Mouse (Mus musculus) liver, embryonic 13.5 days (tissue): ENCODE data around the gene Foxa2. TPM values are rescaled to one million over a fixed set of nuclear protein-coding genes. Genes with fewer than 3 reads are reported as not detected.

Experiments used
- ATAC-seq: fragments of 200-750 bp; cut with Nextera tagmentation; 2 replicates; pipeline ENCODE4 v1.8.0; 2017; ENCODE audit warnings: low read depth, mild to moderate bottlenecking, moderate number of reproducible peaks, moderate library complexity
- DNase-seq: peaks from one replicate; pipeline ENCODE4 v3.0.0; 2022
- H3K27ac ChIP-seq: fragments of 300-500 bp; sonication (generic); 2 replicates; pipeline ENCODE4 v1.5.1; 2015; ENCODE audit warnings: moderate library complexity, mild to moderate bottlenecking, inconsistent platforms
- H3K27me3 ChIP-seq: fragments of 300-500 bp; sonication (generic); 2 replicates; pipeline ENCODE4 v1.6.1; 2015; ENCODE audit warnings: mild to moderate bottlenecking, inconsistent platforms
- H3K36me3 ChIP-seq: fragments of 300-500 bp; sonication (generic); 2 replicates; pipeline ENCODE4 v1.6.1; 2015; ENCODE audit warnings: mild to moderate bottlenecking, inconsistent platforms
- H3K4me1 ChIP-seq: fragments of 300-500 bp; sonication (generic); replicated peaks from 2 replicates; pipeline ENCODE4 v1.6.1; 2015; ENCODE audit warnings: inconsistent platforms
- H3K4me2 ChIP-seq: fragments of 300-500 bp; sonication (generic); 2 replicates; pipeline ENCODE4 v1.6.1; 2015; ENCODE audit warnings: inconsistent platforms, mild to moderate bottlenecking, moderate library complexity
- H3K4me3 ChIP-seq: fragments of 300-500 bp; sonication (generic); replicated peaks from 2 replicates; pipeline ENCODE4 v1.5.1; 2015; ENCODE audit warnings: mild to moderate bottlenecking, inconsistent platforms
- H3K9ac ChIP-seq: fragments of 300-500 bp; sonication (generic); 2 replicates; pipeline ENCODE4 v1.6.1; 2015; ENCODE audit warnings: mild to moderate bottlenecking, inconsistent platforms
- H3K9me3 ChIP-seq: fragments of 300-500 bp; sonication (generic); replicated peaks from 2 replicates; pipeline ENCODE4 v1.6.1; 2016; ENCODE audit warnings: inconsistent platforms
- WGBS: fragments of 180-500 bp; shearing (Covaris S2); methylation state at CpG from one replicate; pipeline ENCODE4 v1.1.7; 2015; ENCODE audit not compliant: insufficient replicate concordance; 5-methylcytosine and 5-hydroxymethylcytosine counted together
- polyA plus RNA-seq: library from polyadenylated mRNA; unstranded; fragments of >200 nt; fragmentation: Nextera tagmentation; extraction: Ambion mirVana; gene quantifications from 2 replicates; pipeline ENCODE4 v1.2.1, GENCODE M21; 2015

The Foxa2 gene
- 3.6 and 3.8 TPM in 2 replicates for polyA plus RNA-seq

DNA sequence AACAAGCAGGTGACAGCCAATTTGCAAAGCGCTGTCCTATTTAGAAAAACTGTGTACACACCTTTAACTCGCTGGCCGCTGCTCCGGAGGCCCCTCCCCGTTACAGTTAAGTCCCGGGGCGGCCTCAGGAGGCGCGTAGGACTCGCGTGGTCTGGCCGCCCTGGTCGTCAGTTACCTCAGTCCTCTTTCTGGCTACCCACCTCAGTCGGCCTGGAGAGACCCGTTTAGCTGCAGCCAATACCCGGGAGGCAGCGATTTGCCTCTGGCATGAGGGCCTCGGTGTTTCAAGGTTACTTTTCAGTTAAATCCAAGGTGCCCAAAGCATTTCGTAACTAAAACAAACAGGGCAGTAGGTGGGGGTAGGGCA lies at the start of gene Foxa2:
TSS of gene Foxa2 (minus strand) at position 171 of the 367 bp plus-strand sequence.
- ATAC-seq (no peak), DNase-seq (no peak)
- H3K9me3 ChIP-seq: no peaks in the 10 kb centered on the region
- peak within 1 kb of the TSS; percentile 57 for H3K4me2 ChIP-seq
- peak within 1 kb of the TSS; percentile 57; the same call in 1 of the 2 replicates for H3K9ac ChIP-seq
- H3K27me3 ChIP-seq: peaks cover 89% of the 10 kb centered on the region
- H3K27ac ChIP-seq: peak within 1 kb of the TSS; percentile 73
- H3K4me1 ChIP-seq: no peaks in the 10 kb centered on the region; the same call in 1 of the 2 replicates
- WGBS: 2% methylated on average over 19 of the region's 19 CpGs
- H3K36me3 ChIP-seq: no peaks in the 10 kb centered on the region
- H3K4me3 ChIP-seq: peak within 1 kb of the TSS; percentile 51

GRCm38 (mm10) chr2:148092089-148092488 lies 45.3 kb upstream of the Foxa2 start:
- DNase-seq: no peak
- no peak overlapping the region for H3K4me2 ChIP-seq
- ATAC-seq: no peak
- no peaks in the 10 kb centered on the region for H3K36me3 ChIP-seq
- 57% methylated on average over 2 of the region's 2 CpGs for WGBS
- H3K9me3 ChIP-seq: no peaks in the 10 kb centered on the region
- no peaks in the 10 kb centered on the region for H3K27me3 ChIP-seq
- no peak overlapping the region for H3K27ac ChIP-seq
- H3K9ac ChIP-seq: no peak overlapping the region
- H3K4me1 ChIP-seq: no peaks in the 10 kb centered on the region
- no peak overlapping the region for H3K4me3 ChIP-seq

- Histone ChIP-seq H3K27me3 (no peaks in the 10 kb centered on the region), H3K4me3 (no peak overlapping the region), H3K36me3 (no peaks in the 10 kb centered on the region), H3K9ac (no peak overlapping the region), H3K9me3 (no peaks in the 10 kb centered on the region), H3K4me2 (no peak overlapping the region), H3K4me1 (no peaks in the 10 kb centered on the region), H3K27ac (no peak overlapping the region)
- no peak for ATAC-seq
- no peak for DNase-seq
- WGBS: 57% methylated on average over 6 of the region's 6 CpGs
Measured at GRCm38 (mm10) chr2:148091657-148092056, 44.9 kb upstream of the Foxa2 start.

DNA sequence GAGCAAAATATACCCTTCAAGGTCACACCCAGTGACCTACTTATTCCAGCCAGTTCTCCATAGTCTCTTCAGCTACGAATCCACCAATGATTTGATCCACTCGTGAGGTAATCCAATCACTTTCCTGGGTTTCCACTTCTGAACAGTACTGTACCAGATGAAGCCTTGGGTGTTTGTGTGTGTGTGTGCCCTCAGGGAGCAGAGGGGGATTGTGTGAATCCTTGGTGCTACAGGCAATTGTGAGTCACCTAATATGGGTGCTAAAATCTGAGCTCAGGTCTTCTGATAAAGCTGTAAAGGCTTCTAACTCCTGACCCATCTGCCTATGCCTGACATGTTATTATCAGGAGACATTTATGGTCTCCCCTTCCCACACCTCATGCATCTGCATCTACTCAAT lies 43.3 kb upstream of the Foxa2 start:
- Histone ChIP-seq H3K27ac (no peak overlapping the region), H3K9ac (no peak overlapping the region), H3K4me1 (no peaks in the 10 kb centered on the region), H3K4me2 (no peak overlapping the region), H3K36me3 (no peaks in the 10 kb centered on the region), H3K9me3 (no peaks in the 10 kb centered on the region), H3K4me3 (no peak overlapping the region), H3K27me3 (no peaks in the 10 kb centered on the region)
- 44% methylated on average over 2 of the region's 2 CpGs for WGBS
- DNase-seq (no peak), ATAC-seq (no peak)

DNA sequence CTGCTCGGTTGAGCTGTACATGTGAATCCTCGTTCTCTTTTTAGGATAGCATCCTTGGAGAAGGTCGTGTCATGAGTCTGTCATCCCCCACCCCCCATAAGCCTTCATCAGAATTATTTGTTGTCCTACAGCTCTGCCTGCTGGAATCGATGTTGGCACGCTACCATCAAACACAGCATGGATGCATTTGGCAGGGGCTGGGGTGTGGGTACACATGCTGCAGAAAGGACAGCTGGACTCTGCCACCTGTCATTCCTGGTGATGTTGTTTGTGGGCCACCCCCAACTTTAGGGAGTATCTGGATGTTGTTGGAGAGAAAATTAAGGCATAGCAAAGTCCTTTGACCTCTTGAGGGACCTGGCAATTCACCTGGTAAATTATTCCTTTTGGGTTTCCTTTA lies 38.8 kb upstream of the Foxa2 start:
- Histone ChIP-seq H3K27ac (no peak overlapping the region), H3K9ac (no peak overlapping the region), H3K9me3 (no peaks in the 10 kb centered on the region), H3K36me3 (no peaks in the 10 kb centered on the region), H3K4me1 (no peaks in the 10 kb centered on the region), H3K4me2 (no peak overlapping the region), H3K4me3 (no peak overlapping the region), H3K27me3 (no peaks in the 10 kb centered on the region)
- DNase-seq (no peak), ATAC-seq (no peak)
- WGBS: 47% methylated on average over 5 of the region's 5 CpGs

GRCm38 (mm10) chr2:148085126-148085525 lies 38.4 kb upstream of the Foxa2 start:
- Histone ChIP-seq H3K9ac (no peak overlapping the region), H3K4me1 (no peaks in the 10 kb centered on the region), H3K36me3 (no peaks in the 10 kb centered on the region), H3K4me3 (no peak overlapping the region), H3K9me3 (no peaks in the 10 kb centered on the region), H3K27me3 (no peaks in the 10 kb centered on the region), H3K4me2 (no peak overlapping the region), H3K27ac (no peak overlapping the region)
- ATAC-seq: no peak
- 37% methylated on average over 4 of the region's 4 CpGs for WGBS
- no peak for DNase-seq

- no peak for ATAC-seq
- peak; percentile 3 for DNase-seq
- H3K27me3 ChIP-seq: no peaks in the 10 kb centered on the region
- H3K9ac ChIP-seq: no peak overlapping the region
- no peaks in the 10 kb centered on the region for H3K4me1 ChIP-seq
- H3K27ac ChIP-seq: no peak overlapping the region
- no peak overlapping the region for H3K4me2 ChIP-seq
- H3K4me3 ChIP-seq: no peak overlapping the region
- H3K9me3 ChIP-seq: no peaks in the 10 kb centered on the region
- 12% methylated on average over 8 of the region's 8 CpGs for whole genome bisulfite sequencing
- no peaks in the 10 kb centered on the region for H3K36me3 ChIP-seq
Measured at GRCm38 (mm10) chr2:148082283-148082682, 35.5 kb upstream of the Foxa2 start.

GRCm38 (mm10) chr2:148060705-148061104 lies 13.9 kb upstream of the Foxa2 start:
- no peak for ATAC-seq
- H3K4me3 ChIP-seq: no peak overlapping the region

DNA sequence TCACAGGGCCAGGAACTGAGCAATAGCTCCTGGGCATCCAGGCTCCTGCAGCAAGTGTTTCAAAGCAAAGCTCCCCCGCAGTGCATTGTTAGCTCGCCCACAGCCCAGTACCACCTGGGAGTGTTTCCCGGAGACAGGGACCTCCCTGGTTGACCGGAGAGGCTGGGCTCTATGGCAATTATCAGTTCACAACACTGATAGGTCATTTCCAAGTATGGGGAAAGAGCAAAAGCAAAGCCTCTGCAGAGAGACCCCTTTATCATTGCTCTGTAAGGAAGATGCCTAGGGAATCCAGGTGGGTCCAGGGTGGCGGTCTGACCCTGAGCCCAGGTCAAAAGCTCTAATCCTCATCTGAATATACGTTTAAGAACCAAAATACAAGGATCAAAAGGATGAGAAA lies 6.6 kb upstream of the Foxa2 start:
- Histone ChIP-seq H3K4me1 (no peaks in the 10 kb centered on the region), H3K27ac (no peak overlapping the region), H3K36me3 (no peaks in the 10 kb centered on the region), H3K9ac (no peak overlapping the region), H3K9me3 (no peaks in the 10 kb centered on the region), H3K4me3 (no peak overlapping the region), H3K27me3 (peaks cover 45% of the 10 kb centered on the region), H3K4me2 (no peak overlapping the region)
- ATAC-seq (no peak), DNase-seq (no peak)
- 14% methylated on average over 6 of the region's 6 CpGs for WGBS

More at GRCm38 (mm10) chr2:148060705-148061104, 13.9 kb upstream of the Foxa2 start:
- no peak overlapping the region for H3K27ac ChIP-seq
- H3K27me3 ChIP-seq: no peaks in the 10 kb centered on the region
- 57% methylated on average over 6 of the region's 6 CpGs for WGBS
- H3K9me3 ChIP-seq: no peaks in the 10 kb centered on the region
- no peak overlapping the region for H3K4me2 ChIP-seq
- no peak overlapping the region for H3K9ac ChIP-seq
- H3K36me3 ChIP-seq: no peaks in the 10 kb centered on the region
- no peak for DNase-seq
- H3K4me1 ChIP-seq: no peaks in the 10 kb centered on the region

- DNase-seq: peak; percentile 29
- peak overlapping the region; percentile 48 for H3K4me2 ChIP-seq
- ATAC-seq: peak; percentile 44
- 2% methylated on average over 41 of the region's 41 CpGs for WGBS
- H3K27me3 ChIP-seq: peaks cover 85% of the 10 kb centered on the region
- no peaks in the 10 kb centered on the region for H3K36me3 ChIP-seq
- H3K4me3 ChIP-seq: peak overlapping the region; percentile 34
- no peaks in the 10 kb centered on the region; the same call in 1 of the 2 replicates for H3K4me1 ChIP-seq
- no peak overlapping the region; the same call in 1 of the 2 replicates for H3K9ac ChIP-seq
- no peaks in the 10 kb centered on the region for H3K9me3 ChIP-seq
- no peak overlapping the region for H3K27ac ChIP-seq
Measured at GRCm38 (mm10) chr2:148048484-148049129, 1.8 kb upstream of the Foxa2 start.

DNA sequence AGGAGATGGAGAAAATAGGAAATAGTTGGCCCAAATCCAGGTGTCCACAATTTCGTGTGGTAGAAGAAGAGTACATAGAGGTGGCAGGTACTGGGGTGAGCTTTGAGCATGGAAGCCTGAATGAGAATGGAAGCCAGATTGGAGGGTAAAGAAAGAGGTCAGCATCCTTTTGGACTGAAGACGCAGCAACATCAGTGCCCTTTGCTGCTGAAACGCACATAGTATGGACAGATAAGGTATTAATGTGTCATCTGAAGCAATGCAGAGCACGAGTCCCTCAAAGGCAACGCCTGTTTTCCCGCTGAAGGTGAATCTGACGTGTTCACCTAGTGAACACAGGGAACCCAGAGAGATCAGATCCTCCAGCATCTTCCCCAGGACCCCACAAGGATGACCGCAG lies 842 bp upstream of the Foxa2 start:
- Histone ChIP-seq H3K4me2 (no peak overlapping the region), H3K36me3 (no peaks in the 10 kb centered on the region), H3K9ac (no peak overlapping the region), H3K27me3 (peaks cover 85% of the 10 kb centered on the region), H3K4me1 (no peaks in the 10 kb centered on the region; the same call in 1 of the 2 replicates), H3K4me3 (no peak overlapping the region), H3K9me3 (no peaks in the 10 kb centered on the region), H3K27ac (no peak overlapping the region)
- DNase-seq (no peak), ATAC-seq (no peak)
- 7% methylated on average over 8 of the region's 8 CpGs for WGBS
